ENCODE assay signal across 18 mouse cellular contexts in the genomic region with DNA sequence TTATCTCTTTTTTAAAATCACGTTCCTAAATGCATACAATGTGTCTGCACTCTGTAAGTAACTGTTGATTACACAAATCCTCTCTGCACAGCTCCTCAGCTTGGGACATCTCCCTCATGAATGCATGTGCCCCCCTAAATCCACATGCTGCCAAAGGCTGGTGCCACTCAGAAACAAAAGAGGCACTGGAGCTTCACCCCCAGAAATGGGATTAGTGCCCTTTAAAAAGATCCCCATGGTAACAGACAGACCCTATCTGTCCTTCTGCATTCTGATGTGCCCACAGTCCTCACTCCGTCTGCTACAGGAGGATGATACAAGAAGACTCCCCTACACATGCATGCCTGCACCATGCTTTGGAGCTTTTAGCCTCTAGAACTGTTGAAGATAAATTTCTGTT. TPM values are rescaled to one million over a fixed set of nuclear protein-coding genes. Genes with fewer than 3 reads are reported as not detected.
DNase-seq lines count a peak whose midpoint lies in the region; ATAC-seq and TF ChIP-seq lines count a peak whose summit lies in the region.
"Had no signal": no experiment of that assay in that cellular context is flagged by ENCODE, and none has a peak within 500 bp of the region (broad histone marks: within the 10 kb centered on the region; RNA-seq: fewer than 3 reads in every experiment).

No protein-coding gene starts in this region.

- H3K4me2 ChIP-seq in hindbrain, embryonic 14.5 days (replicated peaks) = no peak overlapping the region
- no peak overlapping the region for H3K4me2 ChIP-seq in hindbrain, embryonic 12.5 days (replicated peaks)
- no peak overlapping the region for H3K4me2 ChIP-seq in midbrain, postnatal 0 days (ENCODE audit: low read depth, low read length, poor library complexity, severe bottlenecking)
- H3K4me2 ChIP-seq: embryonic facial prominence, embryonic 12.5 days; forebrain, embryonic 13.5 days had no signal

- no peak; the same call in 1 of the 2 replicates for ATAC-seq in hindbrain, embryonic 14.5 days (ENCODE audit: low FRiP score)
- peak; percentile 48; the same call in 1 of the 2 replicates for ATAC-seq in hindbrain, embryonic 12.5 days (ENCODE audit: low FRiP score)
- ATAC-seq in midbrain, postnatal 0 days (ENCODE audit: low FRiP score) = no peak
- ATAC-seq: forebrain, embryonic 13.5 days had no signal

- no peaks in the 10 kb centered on the region for H3K36me3 ChIP-seq in hindbrain, embryonic 10.5 days
- no peaks in the 10 kb centered on the region for H3K36me3 ChIP-seq in hindbrain, embryonic 14.5 days (replicated peaks; ENCODE audit: control insufficient read depth, insufficient read depth)
- no peaks in the 10 kb centered on the region for H3K36me3 ChIP-seq in hindbrain, embryonic 12.5 days
- no peaks in the 10 kb centered on the region for H3K36me3 ChIP-seq in midbrain, postnatal 0 days (ENCODE audit: insufficient read depth, low read length)
- H3K36me3 ChIP-seq: embryonic facial prominence, embryonic 12.5 days; heart, embryonic 10.5 days had no signal

- H3K9ac ChIP-seq in hindbrain, embryonic 14.5 days = no peak overlapping the region
- no peak overlapping the region for H3K9ac ChIP-seq in hindbrain, embryonic 12.5 days
- no peak overlapping the region for H3K9ac ChIP-seq in midbrain, postnatal 0 days (replicated peaks; ENCODE audit: low read length, poor library complexity, severe bottlenecking)
- H3K9ac ChIP-seq: embryonic facial prominence, embryonic 12.5 days; forebrain, embryonic 13.5 days had no signal

- H3K4me3 ChIP-seq in hindbrain, embryonic 10.5 days = no peak overlapping the region
- no peak overlapping the region for H3K4me3 ChIP-seq in hindbrain, embryonic 14.5 days (replicated peaks; ENCODE audit: low read length)
- H3K4me3 ChIP-seq in hindbrain, embryonic 12.5 days = no peak overlapping the region
- no peak overlapping the region for H3K4me3 ChIP-seq in midbrain, postnatal 0 days (ENCODE audit: low read depth, low read length)
- H3K4me3 ChIP-seq: embryonic facial prominence, embryonic 12.5 days; forebrain, embryonic 13.5 days; heart, embryonic 10.5 days had no signal

- TF ChIP-seq POLR2A in brain, embryonic 14.5 days (IDR thresholded peaks at IDR 0.05; ENCODE audit: borderline replicate concordance, extremely low read depth, insufficient read depth, insufficient read length, poor library complexity, severe bottlenecking) = no peak

- H3K9me3 ChIP-seq in hindbrain, embryonic 10.5 days = no peaks in the 10 kb centered on the region
- H3K9me3 ChIP-seq in hindbrain, embryonic 14.5 days (ENCODE audit: control insufficient read depth, low read length) = no peaks in the 10 kb centered on the region
- no peaks in the 10 kb centered on the region for H3K9me3 ChIP-seq in hindbrain, embryonic 12.5 days (replicated peaks)
- no peaks in the 10 kb centered on the region for H3K9me3 ChIP-seq in midbrain, postnatal 0 days (ENCODE audit: low read length)
- H3K9me3 ChIP-seq: embryonic facial prominence, embryonic 12.5 days; forebrain, embryonic 13.5 days; heart, embryonic 10.5 days had no signal

- 33% methylated on average over 2 of the region's 2 CpGs for WGBS in hindbrain, embryonic 10.5 days
- 13% methylated on average over 2 of the region's 2 CpGs for WGBS in hindbrain, embryonic 14.5 days
- 30% methylated on average over 2 of the region's 2 CpGs for WGBS in hindbrain, embryonic 12.5 days
- 15% methylated on average over 2 of the region's 2 CpGs for WGBS in midbrain, postnatal 0 days

- H3K4me1 ChIP-seq in hindbrain, embryonic 10.5 days (replicated peaks) = peaks cover 15% of the 10 kb centered on the region
- H3K4me1 ChIP-seq in hindbrain, embryonic 14.5 days (replicated peaks; ENCODE audit: control insufficient read depth, insufficient read depth, low read length) = peaks cover 4% of the 10 kb centered on the region; the same call in 1 of the 2 replicates
- peaks cover 7% of the 10 kb centered on the region for H3K4me1 ChIP-seq in hindbrain, embryonic 12.5 days
- no peaks in the 10 kb centered on the region for H3K4me1 ChIP-seq in midbrain, postnatal 0 days (ENCODE audit: insufficient read depth, low read length)
- H3K4me1 ChIP-seq: embryonic facial prominence, embryonic 12.5 days; heart, embryonic 10.5 days had no signal

- no peaks in the 10 kb centered on the region for H3K27me3 ChIP-seq in hindbrain, embryonic 10.5 days (ENCODE audit: insufficient read depth, poor library complexity, severe bottlenecking)
- no peaks in the 10 kb centered on the region for H3K27me3 ChIP-seq in hindbrain, embryonic 14.5 days (ENCODE audit: control insufficient read depth, insufficient read depth, low read length)
- no peaks in the 10 kb centered on the region for H3K27me3 ChIP-seq in hindbrain, embryonic 12.5 days
- H3K27me3 ChIP-seq in midbrain, postnatal 0 days (ENCODE audit: insufficient read depth, low read length) = no peaks in the 10 kb centered on the region
- H3K27me3 ChIP-seq: embryonic facial prominence, embryonic 12.5 days; forebrain, embryonic 13.5 days had no signal

- DNase-seq in hindbrain, embryonic 10.5 days (ENCODE audit: low spot score) = no peak
- no peak for DNase-seq in hindbrain, embryonic 14.5 days (ENCODE audit: low spot score)
- DNase-seq in brain, embryonic 14.5 days (ENCODE audit: low read depth) = peak; percentile 77
- DNase-seq in midbrain, postnatal 0 days (ENCODE audit: low spot score) = peak; percentile 42
- no peak for DNase-seq in natural killer cell, adult 2 months (ENCODE audit: low spot score in 2 of 2)
- DNase-seq in right cerebral cortex, adult 2 months (ENCODE audit: low spot score in 2 of 2) = no peak
- DNase-seq: cerebellum, adult 2 months; cerebellum, postnatal 25 days; heart, postnatal 4 days; kidney, adult 2 months; right cerebral cortex, adult 18-20 months; thymus, adult 2 months; thymus, postnatal 4 days had no signal

- H3K27ac ChIP-seq in hindbrain, embryonic 10.5 days = 0 out of 2 replicates have a peak overlapping the region, but pooled peaks have one; percentile 23
- H3K27ac ChIP-seq in hindbrain, embryonic 14.5 days = no peak overlapping the region
- H3K27ac ChIP-seq in hindbrain, embryonic 12.5 days = no peak overlapping the region
- no peak overlapping the region for H3K27ac ChIP-seq in midbrain, postnatal 0 days (ENCODE audit: low read depth, low read length)
- H3K27ac ChIP-seq: embryonic facial prominence, embryonic 12.5 days; forebrain, embryonic 13.5 days; heart, embryonic 10.5 days; kidney, postnatal 0 days had no signal

- TF ChIP-seq CTCF in brain, embryonic 14.5 days (IDR thresholded peaks at IDR 0.05; ENCODE audit: borderline replicate concordance, extremely low read depth, insufficient read depth, insufficient read length) = no peak
- no peak for TF ChIP-seq CTCF in midbrain, postnatal 0 days (IDR thresholded peaks at IDR 0.05)

RNA-seq across cellular contexts. Expression of gene Wdr11, which starts 23.3 kb away (rescaled TPM):
- polyA plus RNA-seq in hindbrain, embryonic 10.5 days (2016; fragmentation: Nextera tagmentation; extraction: Ambion mirVana) = 36.5 and 40.1 TPM in 2 replicates
- 35.5 and 36.9 TPM in 2 replicates for polyA plus RNA-seq in hindbrain, embryonic 14.5 days (2014; fragmentation: Nextera tagmentation; extraction: Ambion mirVana)
- 34.2 and 38.2 TPM in 2 replicates for polyA plus RNA-seq in brain, embryonic 14.5 days (2012; rRNA removed)
- polyA plus RNA-seq in hindbrain, embryonic 12.5 days (2016; fragmentation: Nextera tagmentation; extraction: Ambion mirVana) = 42.8 and 44.7 TPM in 2 replicates
- 40.1 and 49.5 TPM in 2 replicates for total RNA-seq in midbrain, postnatal 0 days (2014; rRNA removed)
- polyA plus RNA-seq in midbrain, postnatal 0 days (2015; fragmentation: Nextera tagmentation; extraction: Ambion mirVana) = 28.1 and 29.4 TPM in 2 replicates

Comparison
In these comparisons a context has a peak if more than half of its experiments do, and no peak if none do; other contexts are left out.
1. DNase-seq: peak in brain, embryonic 14.5 days (single experiment) and midbrain, postnatal 0 days (single experiment); none in hindbrain, embryonic 10.5 days (single experiment), hindbrain, embryonic 14.5 days (single experiment), natural killer cell, adult 2 months (0 of 2) and right cerebral cortex, adult 2 months (0 of 2).